ENCODE assay signal across 7 mouse cellular contexts in genomic region chr3:63975955-63976908, GRCm38 (mm10). TPM values are rescaled to one million over a fixed set of nuclear protein-coding genes. Genes with fewer than 3 reads are reported as not detected.
A peak's percentile ranks its signal among the peaks of the same experiment; 100 is the strongest.
DNase-seq lines count a peak whose midpoint lies in the region; ATAC-seq lines count a peak whose summit lies in the region.

TSS of gene Gmps (plus strand) at chr3:63976106.

- H3K36me3 ChIP-seq in intestine, embryonic 15.5 days = 0 out of 2 replicates have a peak, but pooled peaks cover 6% of the 10 kb centered on the region
- peaks cover 20% of the 10 kb centered on the region for H3K36me3 ChIP-seq in midbrain, embryonic 10.5 days

- H3K27me3 ChIP-seq in intestine, embryonic 15.5 days (replicated peaks) = no peaks in the 10 kb centered on the region
- no peaks in the 10 kb centered on the region for H3K27me3 ChIP-seq in midbrain, embryonic 10.5 days (ENCODE audit: low read depth, poor library complexity, severe bottlenecking)

- peak within 1 kb of the TSS; percentile 72 for H3K4me2 ChIP-seq in intestine, embryonic 15.5 days (replicated peaks)

- peak; percentile 95 to 98 for DNase-seq in adrenal gland, adult (ENCODE audit: inconsistent age in 2 of 2, low spot score in 1 of 2)
- DNase-seq in embryo, embryonic 10.5 days (ENCODE audit: low spot score) = peak; percentile 96
- DNase-seq in gastrocnemius, postnatal 25 days = peak; percentile 90
- peak; percentile 89 to 94 for DNase-seq in left cerebral cortex, postnatal 25 days (ENCODE audit: low spot score in 2 of 2)
- DNase-seq in midbrain, embryonic 10.5 days (ENCODE audit: low spot score) = peak; percentile 92
- DNase-seq in right cerebral cortex, postnatal 4 days = peak; percentile 86

- no peaks in the 10 kb centered on the region for H3K9me3 ChIP-seq in intestine, embryonic 15.5 days
- no peaks in the 10 kb centered on the region for H3K9me3 ChIP-seq in midbrain, embryonic 10.5 days (replicated peaks)

- intact Hi-C loops in left cerebral cortex, postnatal 25 days (cut with DNase I) = loop anchor here (1.0 kb wide), 1 partner anchor 12 kb away; the partner anchor contains the start of gene Slc33a1

- under 1% methylated on average over 67 of the region's 67 CpGs for WGBS in intestine, embryonic 15.5 days
- under 1% methylated on average over 67 of the region's 67 CpGs for WGBS in midbrain, embryonic 10.5 days

- peak within 1 kb of the TSS; percentile 84 for H3K9ac ChIP-seq in intestine, embryonic 15.5 days

- H3K4me1 ChIP-seq in intestine, embryonic 15.5 days (replicated peaks) = 0 out of 2 replicates have a peak, but pooled peaks cover 3% of the 10 kb centered on the region
- peaks cover 21% of the 10 kb centered on the region for H3K4me1 ChIP-seq in midbrain, embryonic 10.5 days

- H3K27ac ChIP-seq in intestine, embryonic 15.5 days = peak within 1 kb of the TSS; percentile 84
- H3K27ac ChIP-seq in midbrain, embryonic 10.5 days (replicated peaks) = peak within 1 kb of the TSS; percentile 96

- peak within 1 kb of the TSS; percentile 91 for H3K4me3 ChIP-seq in intestine, embryonic 15.5 days (replicated peaks)
- H3K4me3 ChIP-seq in midbrain, embryonic 10.5 days = peak within 1 kb of the TSS; percentile 91

- peak; percentile 99 for ATAC-seq in intestine, embryonic 15.5 days

RNA-seq across cellular contexts. Expression of gene Gmps, which starts in this region (rescaled TPM):
- total RNA-seq in gastrocnemius, postnatal 25 days (2021) = 10 to 100 TPM; 15.0 to 15.4 TPM
- polyA plus RNA-seq in intestine, embryonic 15.5 days (2015; fragmentation: Nextera tagmentation; extraction: Ambion mirVana) = 37.3 and 42.6 TPM in 2 replicates
- 10 to 100 TPM; 44.1 to 44.9 TPM for total RNA-seq in left cerebral cortex, postnatal 25 days (2021)
- polyA plus RNA-seq in midbrain, embryonic 10.5 days (2016; fragmentation: Nextera tagmentation; extraction: Ambion mirVana) = 77.4 and 79.1 TPM in 2 replicates

Comparison
In these comparisons a context has a peak if more than half of its experiments do, and no peak if none do; other contexts are left out.
1. Peak in every context shown above with its lines: DNase-seq, ATAC-seq, H3K4me3 ChIP-seq and H3K27ac ChIP-seq.